Mouse (Mus musculus) E14TG2a.4 (cell line): ENCODE measurements around the gene Tyw5.

ENCODE experiments used
- CTCF ChIP-seq: conservative IDR thresholded peaks from 2 replicates; pipeline ENCODE4 v1.5.1; 2014; ENCODE audit warnings: low read length
- POU5F1 ChIP-seq: IDR thresholded peaks from 2 replicates; pipeline ENCODE4 v1.6.1; 2014; ENCODE audit warnings: low read length, borderline replicate concordance

DNA sequence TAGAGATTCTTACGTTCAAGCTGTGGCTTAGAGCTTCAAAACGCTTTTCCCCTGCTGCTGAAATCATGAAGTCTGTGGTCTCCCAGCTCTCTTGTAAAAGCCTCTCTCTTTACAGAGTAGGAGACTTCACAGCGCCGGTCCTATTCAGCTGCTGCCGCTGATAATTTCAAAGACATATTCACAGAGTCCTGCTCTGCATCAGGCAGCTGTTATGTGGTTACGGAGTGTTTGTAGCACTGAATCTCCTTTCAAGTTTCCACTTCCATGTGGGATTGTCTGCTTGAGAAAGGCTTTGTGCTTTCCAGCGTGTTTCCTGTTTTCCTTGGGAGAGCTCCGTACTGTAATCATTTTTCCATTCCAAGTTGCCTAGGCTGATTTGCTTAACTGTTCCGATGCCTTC, 30.1 kb upstream of the Tyw5 start:
- no peak for TF ChIP-seq CTCF
- no peak for TF ChIP-seq POU5F1
